Mouse (Mus musculus): ENCODE measurements around the gene Capn15.

The Capn15 gene

DNA sequence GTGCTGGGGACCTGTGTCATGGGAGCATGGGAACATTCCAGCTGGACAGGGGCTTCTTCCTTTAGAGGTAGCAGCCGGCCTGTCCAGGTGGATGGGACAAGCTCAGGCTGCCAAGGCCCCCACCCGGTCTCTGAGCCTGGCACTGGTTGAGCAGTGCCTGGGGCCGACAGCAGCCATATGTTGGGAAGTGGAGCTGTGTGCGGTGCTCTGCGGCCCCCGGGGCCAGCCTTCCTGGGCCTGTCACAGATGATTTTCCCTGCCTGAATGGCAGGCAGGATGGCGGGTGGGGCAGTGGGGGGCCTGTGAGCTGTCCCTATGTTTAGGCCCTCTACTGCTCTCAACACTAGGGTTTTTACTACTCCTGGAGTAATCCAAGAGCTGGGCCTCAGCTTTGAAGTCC is 29.4 kb downstream of the Capn15 start:
- DNase-seq (ENCODE audit: low read depth in 1 of 2, low spot score in 2 of 2), result no peak

DNA sequence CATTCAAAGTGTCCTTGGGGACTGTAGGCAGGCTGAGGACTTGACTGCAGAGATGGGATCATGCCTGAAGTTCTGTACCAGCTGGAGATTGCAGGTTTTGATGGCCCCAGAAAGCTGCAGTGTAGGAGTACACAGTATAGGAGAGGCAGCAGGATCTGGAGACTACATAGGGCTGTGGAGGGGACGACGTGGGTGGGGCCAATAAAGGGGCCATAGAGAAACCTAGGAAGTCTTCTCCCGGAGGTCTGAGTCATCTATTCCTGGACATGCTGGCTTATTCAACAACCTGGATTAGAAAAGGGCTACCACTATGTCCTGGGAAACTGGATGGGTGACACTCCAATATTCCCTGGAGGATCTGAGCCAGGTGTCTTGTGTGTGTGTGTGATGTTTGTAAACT is 29.9 kb downstream of the Capn15 start:
- DNase-seq (ENCODE audit: low read depth in 1 of 2, low spot score in 2 of 2), result no peak

DNA sequence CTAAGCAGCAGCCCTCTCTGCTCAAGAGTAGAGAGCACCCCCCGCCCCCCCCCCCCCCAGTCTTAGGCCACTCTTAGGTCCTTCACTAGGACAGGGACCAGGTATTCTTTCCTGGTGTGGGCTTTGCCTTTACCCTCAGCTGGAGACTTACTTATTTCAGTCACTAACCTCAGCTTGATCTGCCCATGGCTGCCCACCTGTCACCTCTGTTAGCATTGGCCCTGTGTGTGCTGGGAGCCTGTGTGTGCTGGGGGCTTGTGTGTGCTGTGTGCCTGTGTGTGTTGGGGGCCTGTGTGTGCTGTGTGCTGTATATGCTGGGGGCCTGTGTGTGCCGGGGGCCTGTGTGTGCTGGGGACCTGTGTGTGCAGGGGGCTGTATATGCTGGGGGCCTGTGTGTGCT is 30.9 kb downstream of the Capn15 start:
- no peak for DNase-seq (ENCODE audit: low read depth in 1 of 2, low spot score in 2 of 2)

DNA sequence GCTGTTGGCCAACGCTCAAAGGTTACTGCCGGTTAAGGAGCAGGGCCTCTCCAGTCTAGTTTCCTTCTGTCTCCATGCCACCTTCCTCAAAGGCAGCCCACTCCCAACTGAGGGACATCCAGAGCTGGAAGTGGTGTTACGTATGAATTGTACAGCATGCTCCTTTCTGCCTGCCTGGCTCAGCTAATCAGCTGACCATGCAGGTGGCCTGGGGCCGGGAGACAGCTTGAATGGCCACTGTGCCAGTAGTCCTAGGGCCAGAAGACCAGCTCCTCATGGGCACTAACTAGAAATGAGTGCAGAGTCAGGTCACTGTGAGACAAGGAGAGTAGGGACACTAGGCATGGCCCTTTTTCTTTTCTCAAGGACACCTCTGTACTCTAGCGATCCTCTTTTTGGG is 32.4 kb downstream of the Capn15 start:
- DNase-seq (ENCODE audit: low read depth in 1 of 2, low spot score in 2 of 2), result no peak

DNA sequence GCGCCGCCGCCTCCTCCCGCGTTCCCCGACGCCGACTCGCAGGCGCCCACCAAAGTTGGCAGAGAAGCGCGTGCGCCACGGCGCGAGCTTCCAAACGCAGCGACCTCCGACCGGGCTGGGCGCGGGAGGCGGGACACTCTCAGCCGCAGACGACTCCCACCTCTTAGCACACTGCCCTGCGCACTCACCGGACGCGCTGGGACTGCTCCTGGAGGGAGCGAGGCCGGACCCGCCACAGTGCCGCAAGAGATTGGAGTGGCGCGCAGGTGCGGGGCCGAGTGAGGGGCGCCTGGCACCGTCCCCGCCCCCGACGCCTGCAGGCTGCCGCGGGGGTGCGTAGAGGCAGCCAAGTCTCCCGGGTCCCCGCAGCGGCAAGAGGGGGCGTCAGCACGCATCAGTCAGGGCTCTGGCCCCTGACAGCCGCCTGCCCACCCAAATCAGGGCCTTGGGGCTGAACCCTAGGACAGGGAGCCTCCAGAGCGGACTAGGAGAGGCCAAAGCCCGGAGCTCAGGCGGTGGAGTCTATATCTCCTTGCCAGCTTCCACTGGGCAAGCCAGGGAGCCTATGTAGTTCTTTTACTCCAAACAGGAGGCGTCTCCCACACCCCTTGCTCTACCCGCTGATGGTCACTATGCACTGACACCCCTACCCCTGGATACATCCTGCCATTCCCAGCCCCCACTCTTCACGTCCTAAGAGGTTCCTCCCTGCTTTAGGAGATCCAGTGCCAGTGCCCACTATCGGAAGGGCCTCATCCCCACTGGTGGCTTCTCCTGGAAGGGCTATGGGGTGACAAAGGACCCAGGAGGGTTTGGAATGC is 33.6 kb downstream of the Capn15 start, which contains the start of gene A930017K11Rik:
A930017K11Rik (minus strand) TSS at position 763 of the 821 bp plus-strand sequence.
- DNase-seq (ENCODE audit: low read depth in 1 of 2, low spot score in 2 of 2), result no peak

DNA sequence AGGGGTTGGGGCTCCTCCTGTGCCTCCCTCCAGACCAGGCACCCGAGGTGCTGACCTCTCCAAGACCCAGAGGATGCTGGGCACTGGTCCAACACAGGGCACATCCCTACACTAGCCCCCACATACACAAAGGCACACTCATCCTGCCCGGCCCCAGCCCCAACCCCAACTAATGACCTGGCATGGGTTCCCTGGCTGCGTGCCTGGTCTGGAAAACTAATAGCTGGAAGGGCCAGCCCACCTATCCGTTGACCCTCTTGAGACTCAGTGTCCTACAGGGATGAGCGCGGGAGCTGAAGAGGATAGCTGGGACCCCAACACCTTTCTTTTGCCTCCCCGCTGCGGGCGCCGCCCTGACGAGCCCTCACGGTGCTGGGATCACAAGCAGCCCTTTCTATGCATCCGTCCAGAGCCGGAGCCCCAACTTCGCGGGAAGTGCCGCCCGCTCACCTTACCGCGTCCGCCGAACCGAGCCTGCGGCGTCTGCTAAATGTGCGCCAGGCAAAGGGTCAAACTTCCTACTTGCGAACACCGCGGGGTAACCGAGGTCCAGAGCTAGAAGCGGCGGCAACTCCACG is 34.3 kb downstream of the Capn15 start:
- no peak for DNase-seq (ENCODE audit: low read depth in 1 of 2, low spot score in 2 of 2)

DNA sequence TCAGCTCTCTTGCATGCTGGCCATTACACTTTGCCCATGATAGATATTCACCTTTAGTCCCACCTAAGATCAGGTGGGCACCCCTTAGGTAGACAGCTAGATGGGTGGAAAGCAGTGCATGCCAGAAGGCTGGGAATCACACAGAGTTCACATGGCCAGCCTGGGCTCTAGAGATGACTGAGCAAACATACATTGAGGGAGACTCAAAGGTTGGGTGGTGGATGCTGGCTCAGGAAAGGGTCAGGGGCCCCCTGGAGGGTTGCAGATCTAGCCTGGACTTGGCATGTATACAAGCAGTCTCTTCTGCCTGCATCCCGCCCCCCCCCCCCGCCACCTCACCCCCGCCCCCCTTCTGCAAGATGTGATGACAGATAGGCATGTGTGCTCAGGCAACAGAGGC is 34.9 kb downstream of the Capn15 start:
- DNase-seq (ENCODE audit: low read depth in 1 of 2, low spot score in 2 of 2), result no peak

DNA sequence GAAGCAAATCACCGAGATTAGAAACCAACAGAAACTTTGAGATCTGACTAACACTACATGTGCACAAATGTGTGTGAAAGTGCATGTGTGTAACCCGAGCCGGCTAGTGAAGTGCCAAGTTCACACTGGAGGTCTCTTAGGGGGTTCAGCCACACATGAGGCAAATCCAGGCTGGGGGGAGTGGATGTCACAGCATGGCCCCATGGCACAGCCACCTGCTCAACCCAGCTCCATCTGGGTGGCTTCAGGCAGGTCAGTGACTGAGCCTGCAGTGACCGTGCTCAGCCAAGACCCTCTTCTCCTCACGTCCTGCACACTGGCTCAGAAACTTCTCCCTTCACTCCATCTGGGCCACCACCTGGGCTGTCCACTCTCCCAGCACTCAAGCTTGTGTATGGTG is 35.6 kb downstream of the Capn15 start:
- DNase-seq (ENCODE audit: low read depth in 1 of 2, low spot score in 2 of 2), result no peak

DNA sequence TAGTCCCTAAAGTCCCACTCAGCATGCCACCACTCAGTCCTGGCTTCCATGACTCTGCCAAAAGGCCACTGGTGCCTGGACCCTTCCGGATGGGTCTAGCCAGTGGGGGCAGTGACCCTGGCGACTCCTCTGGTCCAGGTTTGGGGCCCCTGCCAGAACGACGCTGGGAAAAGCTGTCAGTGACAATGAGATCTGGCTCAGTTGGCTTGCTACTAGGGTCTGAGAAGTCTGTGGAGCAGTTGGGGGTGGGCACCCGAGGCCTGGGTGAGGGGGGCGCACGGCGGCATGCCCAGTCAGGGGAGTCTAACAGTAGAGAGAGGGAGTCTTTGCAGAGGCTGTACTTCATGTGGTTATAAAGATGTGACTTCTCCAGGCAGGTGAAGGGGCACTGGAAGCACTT is 37.5 kb downstream of the Capn15 start:
- DNase-seq (ENCODE audit: low read depth in 1 of 2, low spot score in 2 of 2), result no peak

DNA sequence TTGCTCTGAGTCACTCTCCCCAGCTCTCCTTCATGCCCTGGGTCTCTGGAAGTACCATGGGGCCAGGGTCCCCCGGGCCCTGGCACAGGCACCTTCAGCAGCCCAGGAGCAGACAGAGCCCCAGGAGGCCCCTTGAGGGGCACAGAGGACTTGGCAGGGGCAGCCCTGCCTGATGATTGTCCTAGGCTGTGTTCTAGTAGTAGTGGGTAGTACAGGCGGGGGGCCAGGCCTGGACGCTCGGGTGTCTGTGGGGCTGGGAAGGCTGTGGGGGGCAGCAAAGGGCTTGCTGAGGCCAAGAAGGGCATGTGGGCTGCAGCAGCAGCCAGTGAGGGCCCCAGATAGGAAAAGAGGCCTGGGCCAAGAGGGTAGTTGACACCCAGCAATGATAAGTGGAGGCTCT is 38.0 kb downstream of the Capn15 start:
- no peak for DNase-seq (ENCODE audit: low read depth in 1 of 2, low spot score in 2 of 2)

DNA sequence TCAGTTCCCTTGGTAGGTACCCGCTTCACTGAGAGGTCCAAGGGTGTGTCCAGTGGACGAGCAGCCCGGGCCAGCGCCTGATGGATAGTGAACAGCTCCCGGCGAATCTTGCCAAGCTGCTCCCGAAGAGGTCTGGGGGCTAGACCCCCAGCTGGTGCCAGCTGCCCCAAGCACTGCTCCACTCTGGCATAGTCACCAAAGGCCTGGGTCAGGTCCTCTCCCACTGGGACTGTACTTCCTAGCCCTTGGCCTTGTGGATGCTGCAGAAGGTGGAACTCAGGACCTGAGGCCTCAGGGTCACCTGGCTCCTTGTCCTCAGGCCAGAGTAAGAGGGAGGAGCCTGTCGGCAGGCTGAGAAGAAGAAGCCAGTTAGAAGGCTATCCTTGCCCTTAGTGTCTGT is 38.7 kb downstream of the Capn15 start:
- DNase-seq (ENCODE audit: low read depth in 1 of 2, low spot score in 2 of 2), result no peak

DNA sequence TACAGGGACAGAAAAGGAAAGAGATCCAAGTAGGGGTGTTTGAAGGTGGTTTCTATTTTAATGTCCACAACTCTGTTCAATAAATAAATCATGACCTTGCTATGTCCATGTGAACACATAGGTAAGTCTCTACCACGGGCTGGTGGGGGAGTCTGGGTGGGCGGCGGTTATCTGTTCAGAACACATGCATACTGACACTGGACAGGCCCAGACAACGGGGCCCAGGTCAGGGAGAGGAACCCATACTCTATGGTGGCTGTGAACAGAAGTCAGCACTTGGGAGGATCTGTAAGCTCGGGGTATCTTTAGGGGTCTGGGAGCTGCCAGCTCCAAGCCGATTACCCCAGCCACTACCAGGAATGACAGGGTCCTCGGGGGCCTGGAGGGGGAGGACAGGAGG is 39.2 kb downstream of the Capn15 start:
- DNase-seq (ENCODE audit: low read depth in 1 of 2, low spot score in 2 of 2), result no peak

DNA sequence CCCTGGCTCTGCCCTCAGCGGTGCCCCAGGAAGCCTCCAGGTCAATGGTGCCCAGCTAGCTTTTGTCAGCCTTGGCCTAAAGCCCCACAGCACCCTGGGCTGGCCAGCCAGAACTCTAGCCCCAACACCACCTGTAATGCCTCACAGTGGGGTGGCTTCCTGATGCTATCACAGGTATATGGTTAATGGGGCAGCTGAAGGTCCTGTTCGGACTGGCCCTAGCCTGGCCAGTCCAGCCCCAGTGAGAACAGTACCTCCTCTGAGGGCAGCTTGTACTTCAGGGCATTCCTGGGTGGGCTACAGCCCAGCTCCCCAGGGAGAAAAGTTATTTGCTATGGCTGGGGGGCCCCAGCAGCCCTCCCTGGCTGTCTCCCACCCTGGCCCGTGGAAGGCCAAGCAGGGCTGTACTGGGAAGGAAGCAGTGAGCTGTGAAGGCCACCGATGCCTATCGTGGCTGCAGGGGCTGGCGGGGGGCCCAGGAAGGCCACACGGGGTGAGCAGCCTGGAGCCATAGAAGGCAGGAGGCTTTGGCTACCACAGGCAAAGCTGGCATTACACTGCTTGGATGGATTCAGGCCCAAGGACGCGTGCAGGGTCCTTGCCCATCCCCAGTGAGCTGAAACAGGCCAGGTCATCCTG is 40.0 kb downstream of the Capn15 start:
- DNase-seq (ENCODE audit: low read depth in 1 of 2, low spot score in 2 of 2), result no peak

DNA sequence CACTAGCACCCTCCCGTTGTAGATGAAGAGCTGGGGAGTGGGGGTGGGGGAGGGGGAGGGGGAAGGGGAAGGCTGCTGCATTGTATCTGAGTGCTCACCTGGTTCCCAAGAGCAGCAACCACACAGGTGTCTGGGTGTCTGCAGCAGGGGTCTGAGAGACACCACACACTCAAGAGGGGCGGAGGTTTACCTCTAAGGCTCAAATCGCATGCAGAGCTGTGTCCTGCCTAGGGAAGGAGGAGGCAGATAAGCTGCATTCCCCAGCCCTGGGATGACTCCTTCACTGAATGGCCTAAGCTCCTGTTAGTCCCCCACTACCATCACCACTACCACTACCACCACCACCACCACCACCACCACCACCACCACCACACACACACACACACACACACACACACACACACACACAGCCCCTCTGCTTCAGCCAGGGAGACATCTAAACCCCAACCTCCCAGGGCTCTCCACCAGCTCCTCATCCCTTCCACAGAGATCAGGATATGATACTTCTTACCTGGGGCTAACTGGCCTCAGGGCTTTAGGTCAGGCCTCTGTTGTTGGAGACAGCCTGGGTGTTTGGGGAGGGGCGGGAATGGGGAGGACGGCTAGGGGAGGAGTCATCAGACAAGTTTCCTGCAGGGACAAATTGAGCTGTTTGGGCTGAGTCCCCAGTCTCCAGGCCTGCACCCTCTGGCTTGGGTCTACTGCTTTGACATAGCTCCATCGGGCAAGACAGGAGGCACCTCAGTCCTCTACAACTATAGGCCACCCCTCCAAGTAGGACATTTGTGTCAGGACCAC is 41.0 kb downstream of the Capn15 start, which contains the start of the genes Pigq and Nhlrc4:
Pigq (minus strand) TSS at position 571 of the 798 bp plus-strand sequence.
Nhlrc4 (minus strand) TSS at position 596 of the 798 bp plus-strand sequence.
- no peak for DNase-seq (ENCODE audit: low read depth in 1 of 2, low spot score in 2 of 2)

DNA sequence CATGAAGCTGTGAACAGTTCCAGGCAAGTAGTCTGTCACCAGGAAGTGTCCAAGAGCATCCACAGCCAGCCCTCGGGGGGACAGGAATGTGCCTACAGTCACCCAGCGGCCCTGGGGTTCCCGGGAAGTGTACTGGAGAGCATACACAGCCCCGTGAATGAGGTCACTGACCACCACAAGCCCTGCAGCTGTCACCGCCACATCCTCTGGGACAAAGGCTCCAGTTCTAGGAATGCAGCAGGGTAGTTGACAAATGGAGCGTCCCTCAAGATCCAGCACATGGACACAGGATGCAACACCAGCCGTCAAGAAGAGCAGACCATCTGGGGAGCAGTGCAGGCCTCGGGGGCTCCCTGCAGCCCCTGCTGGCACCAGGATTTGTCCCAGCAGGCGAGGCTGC is 41.8 kb downstream of the Capn15 start:
- DNase-seq (ENCODE audit: low read depth in 1 of 2, low spot score in 2 of 2), result no peak

DNA sequence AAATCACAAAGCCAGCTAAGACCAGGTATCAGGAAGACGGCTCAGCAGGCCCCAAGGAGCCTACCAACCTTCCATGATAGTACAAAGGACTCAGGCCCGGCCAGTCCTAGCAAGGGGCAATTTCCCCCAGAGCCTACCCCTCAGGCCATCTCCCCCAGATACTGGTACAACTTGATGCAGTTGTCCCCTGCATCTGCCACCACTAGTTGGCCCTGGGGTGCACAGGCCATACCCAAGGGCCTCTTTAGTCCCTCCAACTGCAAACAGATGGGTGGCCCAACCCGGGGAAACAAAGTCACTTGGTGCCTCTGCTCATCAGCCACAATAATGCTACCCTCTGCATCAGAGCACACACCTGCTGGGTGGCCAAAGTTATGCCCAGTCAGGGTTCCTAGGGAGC is 42.4 kb downstream of the Capn15 start:
- no peak for DNase-seq (ENCODE audit: low read depth in 1 of 2, low spot score in 2 of 2)

DNA sequence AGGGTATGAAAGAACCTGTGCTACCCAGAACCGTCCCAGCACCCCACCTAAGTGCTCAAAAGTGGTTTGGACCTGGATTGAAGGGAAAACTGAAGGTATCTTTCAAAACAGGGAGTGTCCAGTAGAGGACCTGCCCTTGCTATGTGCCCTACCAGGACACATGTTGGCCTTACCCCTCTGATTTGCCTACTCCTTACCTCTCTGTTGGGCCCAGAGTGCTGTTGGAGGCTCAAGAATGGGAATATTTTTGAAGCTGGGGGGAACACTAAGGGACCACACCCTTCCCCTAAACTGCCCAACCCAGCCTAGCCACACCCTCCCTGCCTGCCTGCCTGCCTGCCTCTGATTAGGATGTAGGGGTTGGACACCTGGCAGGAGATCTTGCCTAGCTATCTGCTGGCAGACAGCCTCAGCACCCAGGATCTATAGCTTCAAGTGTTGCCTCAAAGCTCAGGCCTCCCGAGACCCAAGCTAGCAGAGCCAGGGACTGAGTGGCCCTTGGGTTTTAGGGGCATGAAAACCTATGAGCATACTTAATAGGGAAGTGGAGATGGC is 42.9 kb downstream of the Capn15 start:
- DNase-seq (ENCODE audit: low read depth in 1 of 2, low spot score in 2 of 2), result peak in 1 of 2 experiments; percentile 24

DNA sequence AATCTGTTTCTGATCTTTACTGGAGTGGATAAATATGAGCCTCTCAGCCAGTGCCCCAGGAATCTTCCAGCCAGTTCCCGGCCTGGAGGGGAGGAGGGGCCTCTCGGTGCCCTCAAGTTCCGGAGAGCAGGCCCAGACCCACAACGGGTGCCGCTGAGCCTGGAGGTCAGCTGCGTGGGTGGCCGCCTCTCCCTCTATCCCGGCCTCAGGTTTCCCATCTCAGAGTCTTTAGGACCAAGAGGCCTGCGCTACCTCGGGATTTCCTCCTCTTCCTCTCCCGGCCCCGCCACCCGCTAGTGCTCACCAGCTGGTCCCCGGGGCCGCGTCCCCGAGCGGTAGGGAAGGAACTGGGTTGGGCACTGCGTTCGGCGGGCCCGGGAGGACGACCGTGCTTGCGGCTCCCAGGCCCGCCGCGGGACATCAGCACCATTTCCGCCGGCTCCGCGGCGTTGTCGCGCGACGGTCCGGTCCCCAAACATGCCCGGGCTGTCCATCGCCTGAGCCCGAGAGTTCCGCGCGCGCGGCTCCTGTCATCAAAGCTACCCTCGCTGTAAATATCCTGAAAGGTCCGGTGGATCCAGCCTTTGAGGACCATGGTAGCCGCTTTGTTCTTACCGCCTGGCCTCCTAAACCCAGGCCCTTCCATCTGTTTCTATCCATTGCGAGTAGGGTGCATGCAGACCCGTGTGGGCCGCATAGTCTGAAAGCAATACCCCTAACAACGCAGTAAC is 43.9 kb downstream of the Capn15 start:
- peak in 1 of 2 experiments; percentile 43 for DNase-seq (ENCODE audit: low read depth in 1 of 2, low spot score in 2 of 2)

DNA sequence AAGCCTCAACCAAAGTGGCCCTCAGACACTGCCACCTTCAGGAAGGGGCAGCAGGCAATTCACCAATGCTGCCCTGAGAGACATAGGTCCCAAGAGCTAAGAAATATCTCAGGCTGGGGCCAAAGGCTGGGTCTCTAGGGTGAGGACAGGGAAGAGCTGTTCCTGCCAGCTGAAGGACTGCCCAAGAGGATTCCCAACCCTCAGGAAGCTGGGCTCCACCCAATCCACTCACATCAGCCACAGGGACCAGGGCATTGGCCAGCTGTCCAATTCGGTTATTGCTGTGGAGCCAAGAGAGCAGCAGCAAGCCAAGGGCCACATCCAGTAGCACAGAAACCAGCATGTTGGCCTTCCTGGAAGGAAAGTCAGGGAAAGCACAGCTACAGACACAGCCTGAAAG is 51.1 kb downstream of the Capn15 start:
- no peak for DNase-seq (ENCODE audit: low read depth in 1 of 2, low spot score in 2 of 2)

DNA sequence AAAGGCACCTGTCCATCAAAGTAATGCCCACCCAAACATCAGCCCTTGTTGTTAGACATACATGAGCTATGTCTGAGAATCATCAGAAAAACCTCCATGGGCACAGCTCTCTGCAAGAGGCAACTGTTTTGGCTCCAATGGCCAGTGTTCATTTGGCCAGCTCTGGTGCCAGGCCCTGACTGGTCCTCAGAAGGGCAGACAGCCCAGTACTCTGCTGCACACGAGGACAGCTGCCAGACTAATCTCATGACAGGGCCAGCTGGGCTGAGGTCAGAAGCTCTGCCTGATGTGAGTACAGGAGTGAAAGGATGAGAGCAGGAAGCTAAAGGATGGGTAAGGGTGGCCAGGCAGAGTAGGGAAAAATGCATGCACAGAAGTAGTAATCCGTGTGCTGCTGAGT is 60.2 kb downstream of the Capn15 start:
- no peak for DNase-seq (ENCODE audit: low read depth in 1 of 2, low spot score in 2 of 2)
